Mouse (Mus musculus) brain, embryonic 14.5 days (tissue): ENCODE measurements at regions not wholly inside any gene's neighbourhood (a gene's known extent, or its start where the extent isn't known, plus 50 kb on each side); places are given as distances from the start of the nearest gene placed in this dataset.

Source experiments
- CTCF ChIP-seq: fragments of 200-500 bp; IDR thresholded peaks from 2 replicates; pipeline ENCODE4 v1.5.1; 2012; ENCODE audit warnings: inconsistent platforms, mild to moderate bottlenecking, moderate library complexity, borderline replicate concordance; ENCODE audit not compliant: insufficient read depth, insufficient read length; ENCODE audit errors: extremely low read depth
- POLR2A ChIP-seq: fragments of 200-500 bp; IDR thresholded peaks from 2 replicates; pipeline ENCODE4 v1.6.1; 2012; ENCODE audit warnings: mild to moderate bottlenecking, inconsistent platforms, borderline replicate concordance; ENCODE audit not compliant: poor library complexity, insufficient read depth, insufficient read length, severe bottlenecking; ENCODE audit errors: extremely low read depth

DNA sequence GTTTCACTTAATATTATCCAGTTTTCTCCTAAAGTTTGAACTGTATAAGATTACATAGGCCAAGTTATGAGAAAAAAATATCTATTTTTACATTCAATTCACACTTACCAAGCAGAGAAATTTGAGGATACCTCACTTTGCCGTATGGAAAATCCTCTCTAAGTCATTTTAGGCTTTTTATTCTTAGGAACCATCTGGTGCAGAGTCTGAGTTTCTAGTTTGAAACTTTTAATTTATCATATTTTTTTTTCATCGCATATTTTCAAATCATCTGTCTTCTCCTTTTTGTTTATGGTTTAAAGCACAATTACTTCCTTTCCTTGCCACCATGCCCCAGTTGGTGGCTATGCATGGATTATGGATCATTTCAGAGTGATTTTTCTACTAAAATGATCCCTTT, 3512.1 kb upstream of the Lrrc6 start:
- TF ChIP-seq CTCF (no peak), POLR2A (no peak)
